Mouse (Mus musculus): ENCODE measurements around the gene Rftn1.
A peak's percentile ranks its signal among the peaks of the same experiment; 100 is the strongest.
"Not testable (repeated sequence)": the region's sequence is repeated elsewhere in the genome, so short reads cannot be mapped to it uniquely, and the experiment has no call there.

Gene Rftn1

DNA sequence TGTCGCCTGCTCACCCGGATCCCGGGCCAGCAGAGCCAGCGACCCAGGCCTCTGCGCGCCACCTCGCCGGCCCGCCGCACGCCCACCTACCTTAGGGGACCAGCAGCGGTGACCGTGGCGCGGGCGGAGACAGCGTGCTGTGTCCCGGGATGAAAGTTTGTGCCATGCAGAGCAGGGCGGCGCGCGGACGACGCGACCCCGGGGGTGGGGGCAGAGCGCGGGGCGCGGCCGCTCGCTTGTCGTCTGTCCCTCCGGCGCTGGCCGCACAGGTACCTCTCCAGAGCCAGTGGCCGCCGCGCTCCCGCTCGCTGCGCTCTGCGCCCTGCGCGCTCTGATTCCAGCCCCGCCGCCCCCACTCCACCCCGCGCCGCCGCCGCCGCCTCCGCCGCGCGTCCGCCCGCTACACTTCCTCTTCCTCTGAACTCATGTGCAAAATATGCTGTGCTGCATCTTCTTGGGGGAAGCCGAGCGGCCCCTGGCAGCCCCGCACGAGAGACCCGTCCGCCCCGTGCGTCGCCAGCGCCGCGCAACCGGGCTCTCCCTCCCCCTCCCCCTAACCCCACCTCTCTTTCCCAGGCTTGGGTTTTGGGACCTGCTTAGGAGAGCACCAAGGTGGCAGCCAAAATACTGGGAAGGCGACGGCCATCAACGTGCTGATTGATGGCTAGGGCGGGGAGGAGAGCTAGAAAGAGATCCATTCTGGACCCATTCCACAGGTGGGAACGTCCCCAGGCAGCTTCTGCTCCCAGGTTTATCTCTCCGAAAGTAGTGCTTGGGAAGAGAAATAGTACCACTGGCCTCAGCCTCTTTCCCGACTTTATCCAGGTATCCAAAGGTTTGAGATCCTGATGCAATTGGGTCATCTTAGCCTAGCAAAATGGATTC, at the start of gene Rftn1:
Gene Rftn1 (minus strand): TSS at position 544 of the 885 bp plus-strand sequence.
- peak; percentile 73 to 81 for DNase-seq

DNA sequence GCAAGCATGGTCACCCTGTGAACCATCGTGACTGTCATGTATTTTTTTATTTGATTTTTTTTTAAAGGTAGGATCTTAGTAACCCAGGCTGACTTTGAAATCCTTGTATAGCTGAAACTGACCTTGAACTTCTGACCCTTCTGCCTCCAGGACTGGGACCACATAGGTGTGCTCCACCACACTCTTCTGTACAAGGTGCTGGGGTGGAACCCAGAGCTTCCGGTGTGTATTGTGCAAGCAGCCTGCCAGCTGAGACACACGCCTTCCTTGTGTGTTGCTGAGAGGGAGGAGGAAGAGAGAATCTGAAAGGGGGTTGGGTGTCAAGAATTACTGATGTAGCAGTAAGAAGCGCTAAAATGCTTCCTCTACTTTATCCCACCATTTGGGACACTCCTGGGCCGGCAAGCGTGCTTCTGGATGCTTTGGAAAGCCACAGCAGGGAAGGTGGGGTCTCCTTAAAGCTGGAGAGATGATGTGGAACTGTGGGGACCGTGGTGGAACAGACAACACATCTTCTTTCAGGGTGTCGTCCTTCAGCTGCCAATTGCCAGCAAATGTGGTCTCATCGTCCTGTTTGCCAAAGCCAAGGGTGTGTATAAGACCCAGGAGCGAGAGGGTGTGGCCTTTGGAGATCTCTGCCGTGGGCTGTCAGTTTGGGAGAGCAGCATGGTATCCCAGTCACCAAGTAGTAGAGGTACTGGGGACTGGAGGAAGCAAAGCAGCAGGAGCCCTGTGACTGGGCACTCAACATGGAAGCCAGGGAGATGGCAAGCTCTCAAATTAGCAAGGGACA, 47.5 kb upstream of the Rftn1 start:
- no peak for DNase-seq

DNA sequence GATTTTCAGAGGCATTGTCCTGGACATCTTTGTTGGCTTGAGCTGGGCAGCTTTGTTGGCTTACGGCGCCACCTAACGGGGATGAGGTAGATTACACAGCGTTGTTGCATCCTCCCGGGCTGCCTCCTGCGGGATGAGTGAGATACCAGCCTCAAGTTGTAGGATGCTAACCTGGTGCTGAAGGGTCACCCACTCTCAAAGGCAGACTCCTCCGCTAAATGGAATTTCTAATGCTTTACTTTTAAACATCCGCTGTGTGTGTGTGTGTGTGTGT, 46.9 kb upstream of the Rftn1 start:
- DNase-seq: peak; percentile 87 to 88

DNA sequence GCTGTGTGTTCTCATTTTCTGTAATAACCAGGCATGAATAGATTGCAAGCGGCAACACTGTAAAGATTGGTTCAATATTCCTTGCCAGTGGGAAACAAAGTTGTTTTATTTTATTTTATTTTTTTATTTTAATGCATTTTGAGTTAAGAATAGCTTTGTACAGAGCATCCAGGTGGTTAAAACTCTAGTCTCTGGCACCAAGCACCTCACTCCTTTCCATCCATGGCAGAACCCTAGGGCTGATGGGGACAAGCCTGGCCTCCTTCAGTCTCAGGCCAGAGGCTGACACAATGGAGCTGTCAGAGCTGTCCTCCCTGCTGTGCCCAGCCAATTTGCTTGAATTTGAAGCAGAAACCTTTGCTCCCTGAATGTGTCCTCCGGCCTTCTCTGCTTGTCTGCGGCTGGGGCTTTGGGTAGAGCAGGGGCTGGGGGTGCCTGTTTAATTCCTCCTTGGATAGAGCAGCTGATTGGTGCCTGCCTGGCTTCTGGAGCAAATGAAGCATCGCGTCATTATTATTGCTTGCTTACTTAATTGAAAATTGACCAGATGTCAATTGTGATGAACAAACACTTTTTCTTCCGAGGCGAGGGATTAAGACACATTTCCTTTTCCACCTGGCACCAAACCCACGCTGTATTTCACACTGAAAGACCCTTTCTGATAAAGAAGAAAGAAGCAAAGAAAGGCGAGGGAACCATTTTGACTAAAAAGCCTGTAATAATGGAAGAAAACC, 46.4 kb upstream of the Rftn1 start:
- DNase-seq: peak in 1 of 2 experiments; percentile 12

DNA sequence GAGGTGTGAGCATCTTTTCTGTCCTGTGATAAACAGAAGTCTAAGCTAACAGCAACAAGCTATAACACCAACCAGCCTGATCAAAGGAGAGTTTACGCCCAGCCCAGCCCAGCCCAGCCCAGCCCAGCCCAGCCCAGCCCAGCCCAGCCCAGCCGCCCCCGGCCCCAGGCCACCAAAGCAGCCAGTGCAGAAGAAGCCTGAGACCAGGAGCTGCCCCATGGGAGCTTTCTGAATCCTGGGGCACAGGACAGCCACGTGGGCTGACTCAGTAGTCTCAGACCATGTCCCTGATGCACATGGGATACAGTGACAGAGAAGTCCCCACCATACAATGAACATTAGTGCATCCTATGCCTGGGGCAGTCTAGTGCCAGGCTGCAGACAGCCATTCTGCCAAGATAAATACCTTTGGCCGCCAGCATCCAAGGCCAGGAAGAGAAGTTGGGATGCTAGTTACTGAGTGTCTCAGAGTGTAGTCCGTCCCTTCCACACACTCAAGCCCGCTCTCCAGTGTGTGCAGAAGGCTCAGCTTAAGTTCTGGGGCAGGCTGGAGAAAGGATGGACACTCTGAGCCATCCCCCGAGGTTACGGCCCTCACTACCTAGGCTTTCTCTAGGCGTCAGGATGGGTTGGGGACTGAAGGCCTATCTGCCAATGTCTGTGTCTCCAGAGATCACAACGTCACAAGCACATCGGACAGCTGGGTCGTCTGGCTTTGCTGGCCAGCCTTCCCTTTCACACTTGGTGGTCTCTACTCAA, 45.6 kb upstream of the Rftn1 start:
- no peak for DNase-seq

DNA sequence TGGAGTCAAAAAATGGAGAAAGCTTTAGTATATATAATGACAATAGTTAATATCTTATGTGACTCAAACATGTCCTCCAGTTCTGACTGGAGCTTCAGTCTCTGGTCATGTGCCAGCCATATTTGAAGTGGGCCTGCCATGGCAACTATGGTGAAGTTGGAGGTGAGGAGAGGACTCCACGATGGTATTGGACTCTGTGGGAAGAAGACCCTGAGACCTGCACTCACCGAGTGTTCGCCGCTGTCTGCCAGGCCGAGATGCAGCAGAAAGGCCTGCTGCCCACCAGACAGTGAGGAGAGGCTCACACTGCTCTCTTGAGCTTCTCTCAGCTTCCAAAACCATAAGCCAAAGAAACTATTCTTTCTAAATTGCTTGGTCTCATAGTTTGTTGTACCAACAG, 43.5 kb upstream of the Rftn1 start:
- DNase-seq: no peak

DNA sequence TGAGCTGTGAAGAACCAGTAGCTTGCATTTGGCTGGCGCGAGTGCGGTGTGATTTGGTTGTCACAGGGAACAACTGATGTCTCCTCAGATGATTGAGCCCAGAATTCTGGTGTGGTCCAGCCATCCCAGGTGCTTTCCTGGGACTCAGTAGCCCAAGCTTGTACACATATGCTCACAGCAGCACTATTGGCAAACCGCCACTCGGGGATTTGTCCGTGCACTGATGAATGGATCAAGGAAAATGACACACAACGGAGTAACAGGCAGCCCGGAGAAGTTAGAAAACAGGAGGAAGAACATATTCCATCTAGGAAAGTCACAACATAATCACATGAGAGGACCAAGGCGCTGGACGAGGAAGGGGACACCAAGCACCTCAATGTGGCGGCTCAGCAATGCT, 42.3 kb upstream of the Rftn1 start:
- peak in 1 of 2 experiments; percentile 17 for DNase-seq

DNA sequence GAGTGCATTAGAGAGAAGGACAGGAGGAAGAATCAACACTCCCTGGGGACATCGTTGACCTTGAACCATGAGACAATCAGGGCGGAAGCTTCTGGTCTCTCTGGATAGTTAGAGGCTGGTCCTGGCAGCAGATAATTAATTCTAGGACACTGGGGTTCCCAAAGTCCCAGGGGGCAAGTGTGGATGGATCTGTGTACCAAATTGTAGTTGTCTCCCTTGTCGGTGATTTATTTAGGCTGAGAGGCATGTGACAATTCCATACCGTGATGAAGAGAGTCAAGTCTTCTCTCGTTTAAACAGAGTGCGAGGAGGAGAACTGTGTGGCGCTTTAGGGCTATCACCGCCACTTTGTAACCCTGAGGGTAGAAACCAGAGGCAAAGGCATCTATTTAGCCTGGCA, 40.7 kb upstream of the Rftn1 start:
- no peak for DNase-seq

DNA sequence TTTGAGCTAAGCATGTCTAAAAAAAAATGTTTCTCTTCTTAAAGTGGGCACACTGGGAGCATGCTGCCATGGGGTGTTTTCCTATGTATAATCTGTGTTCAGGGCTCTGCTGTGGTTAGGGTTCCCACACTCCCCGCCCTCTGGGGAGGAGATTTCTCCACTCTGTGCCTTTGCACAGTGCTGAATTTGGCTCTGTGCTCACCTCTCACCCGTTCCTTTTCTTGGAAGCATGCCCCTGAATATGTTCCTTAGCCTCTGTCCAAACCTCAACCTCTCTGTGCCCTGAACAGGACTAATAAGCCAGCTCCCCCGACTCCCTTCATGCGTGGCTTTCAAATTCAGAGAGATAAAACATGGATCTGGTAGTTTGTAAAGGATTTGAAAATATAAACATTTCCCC, 39.1 kb upstream of the Rftn1 start:
- DNase-seq: no peak

DNA sequence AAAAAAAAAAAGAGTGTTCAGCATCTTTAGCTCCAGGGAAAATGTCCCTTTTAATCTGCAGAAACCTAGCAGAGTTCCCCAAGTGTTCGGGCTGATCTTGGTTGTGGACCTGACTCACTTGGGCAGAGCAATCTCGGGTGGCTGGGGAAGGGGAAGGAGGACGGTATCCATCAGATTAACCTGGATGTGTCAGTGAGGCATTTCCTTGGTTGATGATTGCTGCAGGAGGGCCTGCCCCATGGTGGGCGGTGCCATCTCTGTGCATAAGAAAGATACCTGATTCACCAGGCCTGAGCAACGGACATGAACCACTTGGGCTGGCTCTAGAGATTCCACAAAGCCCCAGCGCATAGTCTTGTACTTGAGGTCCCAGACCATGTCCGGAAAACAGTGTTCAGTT, 36.9 kb upstream of the Rftn1 start:
- no peak for DNase-seq

DNA sequence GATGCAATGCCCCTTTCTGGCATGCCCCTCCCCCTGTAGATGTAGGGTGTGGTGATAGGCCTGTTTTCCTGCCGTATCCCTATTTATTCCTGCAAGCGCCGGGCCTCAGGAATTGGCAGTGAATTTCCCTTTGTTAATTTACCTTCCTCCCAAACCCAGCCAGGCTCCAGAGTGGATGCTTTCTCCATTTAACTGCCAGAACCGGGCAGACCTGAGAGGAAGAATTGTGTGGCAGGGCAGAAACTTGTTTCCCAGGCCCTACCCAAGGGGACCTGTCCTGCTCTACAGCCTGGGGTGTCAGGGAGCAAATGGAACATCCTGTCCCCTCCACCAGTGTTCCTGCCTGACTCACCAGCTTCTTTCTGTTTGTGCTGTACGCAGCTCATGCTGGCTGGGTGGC, 34.2 kb upstream of the Rftn1 start:
- no peak for DNase-seq

DNA sequence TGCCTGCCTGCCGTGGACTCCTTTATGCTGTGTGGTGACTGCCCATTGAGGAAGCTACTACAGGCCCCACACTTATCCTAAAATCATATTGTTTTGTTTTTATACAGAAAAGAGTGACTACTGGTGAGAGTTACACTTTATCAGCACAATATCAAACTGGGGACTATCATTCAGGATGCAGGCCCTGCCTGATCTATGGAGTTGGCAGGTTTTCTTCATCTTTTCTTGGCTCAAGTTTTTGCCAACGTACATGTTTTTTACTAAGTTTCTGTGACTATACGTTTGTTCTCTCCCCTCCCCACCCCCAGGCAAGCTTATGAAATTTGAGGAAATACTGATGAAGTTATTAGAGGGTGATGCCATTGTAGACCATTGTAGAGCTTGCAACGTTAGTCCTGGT, 27.5 kb upstream of the Rftn1 start:
- DNase-seq: no peak

DNA sequence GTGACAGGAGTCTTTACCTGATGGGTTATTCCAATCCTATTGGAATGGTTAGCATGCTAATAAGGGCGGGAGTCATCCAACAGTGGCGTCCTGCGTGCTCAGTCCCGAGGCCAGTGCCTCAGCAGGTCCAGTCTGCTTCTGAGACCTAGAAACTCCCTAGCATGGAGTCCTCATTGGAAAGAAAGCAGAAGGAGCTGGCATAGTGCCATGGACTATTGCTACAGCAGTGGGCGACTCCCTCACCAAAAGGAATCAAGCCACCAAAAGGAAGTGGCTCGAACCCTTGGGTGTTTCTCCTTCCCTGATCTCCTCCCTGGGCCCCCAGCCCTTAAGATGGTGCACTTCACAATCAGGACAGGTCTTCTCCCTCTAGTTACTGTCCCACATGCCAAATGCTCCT, 24.6 kb upstream of the Rftn1 start:
- DNase-seq: no peak

DNA sequence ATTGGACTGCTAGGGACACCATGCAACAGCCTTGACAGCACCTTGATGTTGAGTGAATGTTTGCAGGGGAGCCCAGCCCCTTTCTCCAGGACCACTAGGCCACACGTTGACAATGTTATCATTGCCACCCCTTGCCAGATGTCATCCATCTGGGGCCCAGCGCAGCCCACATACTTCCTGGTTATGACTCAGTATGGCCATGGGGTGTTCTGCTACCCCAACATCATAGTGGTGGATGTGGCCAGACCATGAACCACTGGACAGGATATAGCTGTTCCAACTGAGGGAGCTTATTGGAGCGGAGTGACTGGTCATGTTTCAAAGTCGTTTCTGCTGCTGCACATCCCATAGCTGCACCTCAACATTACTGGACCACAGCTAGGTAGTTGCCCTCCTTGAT, 22.6 kb upstream of the Rftn1 start:
- no peak for DNase-seq

DNA sequence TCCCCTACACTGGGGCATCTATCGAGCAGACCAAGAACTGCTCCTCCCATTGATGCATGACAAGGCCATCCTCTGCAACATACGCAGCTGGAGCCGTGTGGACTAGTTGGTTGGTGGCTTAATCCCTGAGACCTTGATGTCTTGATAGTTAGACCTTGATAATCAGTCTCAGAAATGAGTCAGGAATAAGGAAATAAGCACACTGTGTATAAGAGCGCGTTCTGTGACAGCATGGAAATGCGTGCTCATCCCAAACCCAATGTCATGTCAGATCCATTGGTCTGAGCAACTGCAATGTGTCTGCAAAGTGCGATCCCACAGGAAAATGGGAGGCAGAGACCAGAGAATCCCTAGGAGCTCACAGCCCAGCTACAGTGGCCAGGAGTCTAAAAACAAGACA, 21.3 kb upstream of the Rftn1 start:
- no peak for DNase-seq

DNA sequence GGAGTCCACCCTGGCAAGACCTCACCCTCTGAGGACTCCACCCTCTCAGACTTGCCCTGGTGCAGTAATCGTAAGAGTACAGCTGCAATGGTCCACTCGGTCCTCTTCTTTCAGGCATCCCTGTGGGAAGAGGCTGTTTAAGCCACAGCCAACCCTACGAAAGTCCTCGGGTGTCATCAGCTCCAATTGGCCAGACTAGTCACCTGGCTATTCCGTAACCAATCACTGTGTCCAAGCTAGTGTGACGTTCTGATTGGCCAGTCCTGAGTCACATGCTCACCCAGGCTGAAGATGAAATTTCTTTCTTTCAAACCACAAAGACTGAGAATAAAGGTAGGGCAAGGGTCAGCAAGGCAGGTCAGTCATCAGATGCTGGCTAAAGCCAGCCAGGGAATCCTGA, 19.4 kb upstream of the Rftn1 start:
- DNase-seq: no peak

DNA sequence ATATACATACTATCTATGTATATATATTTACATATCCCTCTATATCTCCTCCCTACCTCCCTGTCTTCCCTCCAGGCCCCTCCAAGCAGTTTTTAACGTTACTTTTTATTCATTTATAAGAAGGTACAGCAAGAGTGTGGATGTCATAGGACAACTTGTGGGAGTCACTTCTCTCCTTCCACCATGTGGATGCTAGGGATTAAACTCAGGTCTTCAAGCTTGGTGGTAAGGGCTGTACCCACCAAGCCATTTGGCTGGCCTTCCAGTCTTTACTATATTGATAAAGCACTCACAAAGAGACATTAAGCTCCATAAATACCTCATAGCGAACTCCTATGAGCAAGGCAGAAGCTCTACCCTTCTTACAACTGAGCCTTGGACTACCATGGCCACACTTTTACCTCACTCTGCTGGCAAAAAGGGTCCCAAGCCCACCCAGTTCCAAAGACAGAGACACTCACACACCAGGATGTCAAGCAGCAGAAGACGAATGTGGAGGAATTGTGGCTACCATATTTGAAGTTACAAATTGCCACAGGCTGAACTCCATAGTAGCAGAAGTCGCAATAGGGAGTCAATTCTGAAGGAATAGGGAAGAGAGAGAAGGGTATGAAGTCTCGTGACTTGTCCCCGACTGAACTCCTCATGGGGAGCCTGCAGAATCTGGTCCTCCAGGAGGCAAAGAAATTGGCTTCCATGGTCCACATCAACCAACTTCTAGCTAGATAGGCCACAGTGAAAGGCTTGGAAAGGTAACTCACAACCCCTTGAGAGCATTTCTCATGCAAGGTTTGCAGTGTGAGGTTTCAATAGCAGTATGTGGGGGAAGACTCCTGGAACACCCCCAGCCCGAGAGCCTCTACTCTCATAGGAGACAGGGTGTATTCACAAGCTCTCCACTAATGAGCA, 17.9 kb upstream of the Rftn1 start:
- no peak for DNase-seq

DNA sequence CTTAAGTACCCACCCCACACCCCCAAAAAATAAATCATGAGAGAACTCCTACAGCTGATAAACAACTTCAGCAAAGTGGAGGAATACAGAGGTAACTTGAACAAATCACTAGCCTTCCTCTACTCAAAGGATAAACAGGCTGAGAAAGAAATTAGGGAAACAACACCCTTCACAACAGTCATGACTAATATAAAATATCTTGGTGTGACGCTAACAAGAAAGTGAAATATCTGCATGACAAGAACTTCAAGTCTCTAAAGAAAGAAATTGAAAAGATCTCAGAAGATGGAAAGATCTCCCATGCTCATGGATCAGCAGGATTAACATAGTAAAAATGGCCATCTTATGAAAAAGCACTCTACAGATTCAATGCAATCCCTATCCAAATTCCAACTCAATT, 15.8 kb upstream of the Rftn1 start:
- DNase-seq: not testable (repeated sequence)

DNA sequence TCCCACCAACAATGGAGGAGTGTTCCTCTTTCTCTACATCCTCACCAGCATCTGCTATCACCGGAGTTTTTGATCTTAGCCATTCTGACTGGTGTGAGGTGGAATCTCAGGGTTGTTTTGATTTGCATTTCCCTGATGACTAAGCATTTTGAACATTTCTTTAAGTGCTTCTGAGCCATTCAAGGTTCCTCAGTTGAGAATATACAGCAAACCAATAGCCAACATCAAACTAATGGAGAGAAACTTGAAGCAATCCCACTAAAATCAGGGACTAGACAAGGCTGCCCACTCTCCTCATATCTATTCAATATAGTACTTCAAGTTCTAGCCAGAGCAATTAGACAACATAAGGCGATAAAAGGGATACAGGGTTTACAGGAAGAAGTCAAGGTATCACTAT, 15.4 kb upstream of the Rftn1 start:
- not testable (repeated sequence) for DNase-seq

DNA sequence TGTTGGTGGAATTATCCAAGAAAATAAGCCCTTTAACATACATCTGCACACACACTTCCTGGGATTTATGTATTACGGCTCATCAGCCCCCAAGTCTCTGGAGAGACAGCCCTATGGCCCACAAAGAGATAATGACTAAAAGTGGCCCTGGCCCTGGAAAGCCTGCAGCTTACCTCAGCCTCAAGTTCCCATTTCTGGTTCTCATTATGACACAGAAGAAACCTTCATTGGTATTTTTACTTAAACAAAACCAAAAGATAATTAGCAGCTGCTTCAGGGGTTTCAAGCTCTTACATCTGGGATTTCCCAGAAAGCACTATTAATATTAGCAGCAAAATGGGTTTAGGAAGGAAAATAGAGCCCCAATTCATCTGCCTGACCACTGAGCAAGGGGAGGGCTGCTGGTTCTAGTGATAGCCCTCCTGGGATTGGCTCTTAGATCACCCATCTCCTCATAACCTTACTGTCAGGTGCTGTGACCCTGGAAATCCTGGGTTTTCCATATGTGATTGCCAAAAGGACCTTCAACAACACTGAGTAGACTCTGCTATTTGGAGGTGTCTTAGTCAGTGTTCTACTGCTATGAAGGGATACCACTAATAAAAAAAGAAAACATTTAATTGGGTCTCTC, 14.8 kb upstream of the Rftn1 start:
- DNase-seq: no peak

DNA sequence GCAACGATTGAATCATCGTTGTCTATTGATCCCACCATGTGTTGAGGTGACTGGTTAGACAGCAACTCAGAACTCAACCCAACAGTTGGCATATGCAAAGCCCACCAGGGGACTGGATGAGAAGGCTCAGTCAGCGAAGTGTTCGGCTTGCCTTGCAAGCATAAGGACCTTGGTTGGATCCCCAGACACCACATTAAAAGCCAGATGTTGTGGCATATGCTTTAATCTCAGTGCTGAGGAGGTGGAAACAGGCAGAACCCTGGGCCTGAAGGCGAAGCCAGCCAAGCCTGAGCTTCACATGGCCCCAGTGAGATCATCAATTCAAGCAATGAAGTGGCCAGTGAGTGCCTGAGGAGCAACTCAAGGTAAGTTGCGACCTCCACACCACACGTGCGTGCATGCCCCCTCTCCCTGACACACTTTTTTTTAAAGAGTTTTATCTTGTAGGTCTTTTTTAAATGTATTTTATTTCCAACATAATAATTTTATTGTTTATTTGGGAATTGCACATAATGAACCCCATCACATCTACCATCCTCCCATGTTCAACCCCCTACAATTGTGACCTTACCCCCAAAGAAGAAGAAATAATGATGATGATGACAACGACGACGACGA, 11.5 kb upstream of the Rftn1 start:
- no peak for DNase-seq
